Mouse (Mus musculus) urinary bladder, postnatal 14 days (tissue): ENCODE measurements around the gene Lrrfip1.

Source experiments
- DNase-seq: peaks from one replicate; pipeline ENCODE4 v3.0.0; 2021; ENCODE audit warnings: low spot score

The Lrrfip1 gene

DNA sequence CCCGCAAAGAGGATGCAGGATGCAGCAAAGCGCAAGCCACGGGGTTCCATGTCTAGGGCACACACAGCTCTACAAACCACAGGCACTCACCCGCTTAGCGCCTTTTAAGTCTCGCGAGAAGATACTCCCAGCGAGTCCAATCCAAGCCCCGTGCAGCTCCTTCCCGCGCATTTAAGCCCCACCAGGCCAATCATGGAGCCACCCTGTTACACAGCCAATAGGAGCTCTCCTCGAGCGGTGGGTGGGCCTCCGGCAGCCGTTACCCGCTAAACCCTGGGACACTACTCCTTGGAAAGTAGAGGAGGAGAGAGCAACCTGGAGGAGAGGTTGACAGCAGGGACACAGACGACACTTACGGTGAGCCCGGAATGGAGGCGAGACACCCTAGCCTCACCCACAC lies 146.3 kb downstream of the Lrrfip1 start, which contains the start of gene Rbm44:
TSS of gene Rbm44 (plus strand) at position 277 of the 400 bp plus-strand sequence.
- DNase-seq, result no peak

DNA sequence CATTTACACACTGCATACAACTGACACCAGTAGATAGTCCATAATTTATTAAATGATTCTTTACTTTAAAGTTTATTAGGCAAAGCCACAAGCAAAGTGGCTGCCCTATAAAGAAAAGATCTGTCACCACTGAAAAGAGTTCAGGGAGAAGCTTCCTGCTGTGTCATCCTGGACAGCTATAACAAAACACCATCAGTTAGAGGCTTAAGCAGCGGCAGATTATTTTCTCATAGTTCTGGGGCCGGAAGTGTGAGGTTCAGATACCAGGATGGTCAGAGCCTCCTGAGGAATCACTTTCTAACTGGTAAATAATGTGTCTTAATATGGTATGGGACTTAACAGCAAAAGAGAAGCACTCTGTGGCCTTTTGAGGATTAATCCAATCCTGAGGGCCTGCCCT lies 153.0 kb downstream of the Lrrfip1 start:
- DNase-seq, result no peak

DNA sequence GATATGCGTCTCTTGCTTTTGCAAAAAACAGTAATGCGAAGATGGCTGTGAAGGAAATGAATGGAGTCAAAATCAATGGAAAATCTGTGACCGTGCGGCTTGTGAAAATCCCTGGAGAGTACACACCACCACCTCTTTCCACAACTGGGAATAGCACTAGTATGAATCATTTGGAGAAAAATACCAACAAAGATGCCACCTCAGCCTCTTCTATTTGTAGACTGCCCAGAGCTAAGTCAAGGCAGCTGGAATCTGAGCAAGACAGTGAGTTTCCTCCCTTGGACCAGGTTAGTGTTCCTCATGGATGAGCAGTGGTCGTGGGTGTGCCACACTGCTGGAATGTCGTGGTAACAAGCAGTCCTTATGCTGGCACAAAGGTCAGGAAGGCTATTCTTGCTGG lies 168.3 kb downstream of the Lrrfip1 start:
- no peak for DNase-seq

DNA sequence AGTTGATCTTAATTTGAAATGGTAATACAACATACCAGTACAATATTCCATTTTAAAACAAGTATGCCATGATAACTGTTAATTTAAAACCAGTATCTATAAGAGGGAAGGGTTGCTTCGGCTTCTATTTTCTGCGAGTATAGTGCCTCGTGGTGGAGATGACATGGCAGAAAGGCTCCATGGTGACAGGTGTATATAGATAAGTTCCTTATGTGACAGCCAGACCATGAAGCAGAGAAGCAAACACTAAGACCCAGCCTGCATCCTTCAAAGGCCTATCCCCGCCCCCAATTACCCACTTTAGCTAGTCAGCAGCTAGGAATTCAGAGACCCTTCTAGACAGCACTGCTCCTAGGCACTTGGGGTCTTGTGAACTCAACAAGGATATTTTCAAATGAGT lies 170.6 kb downstream of the Lrrfip1 start:
- no peak for DNase-seq

DNA sequence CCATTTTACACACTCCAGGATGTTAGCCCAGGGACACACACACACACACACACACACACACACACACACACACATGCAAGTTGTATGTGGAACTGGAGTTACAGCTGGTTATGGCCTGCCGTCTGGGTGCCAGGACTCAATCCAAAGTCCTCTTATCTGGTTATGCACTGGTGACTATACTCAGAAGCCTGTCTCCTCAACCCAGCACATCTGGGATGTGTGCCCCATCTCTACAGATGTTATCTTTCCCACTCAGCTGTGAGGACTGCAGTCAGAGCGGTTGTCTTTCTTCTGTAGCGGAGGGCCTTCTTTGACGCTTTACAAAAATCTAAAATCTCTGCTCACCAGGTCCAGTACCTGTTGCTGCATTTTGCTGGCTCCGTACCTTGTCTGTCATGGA lies 176.3 kb downstream of the Lrrfip1 start:
- no peak for DNase-seq

DNA sequence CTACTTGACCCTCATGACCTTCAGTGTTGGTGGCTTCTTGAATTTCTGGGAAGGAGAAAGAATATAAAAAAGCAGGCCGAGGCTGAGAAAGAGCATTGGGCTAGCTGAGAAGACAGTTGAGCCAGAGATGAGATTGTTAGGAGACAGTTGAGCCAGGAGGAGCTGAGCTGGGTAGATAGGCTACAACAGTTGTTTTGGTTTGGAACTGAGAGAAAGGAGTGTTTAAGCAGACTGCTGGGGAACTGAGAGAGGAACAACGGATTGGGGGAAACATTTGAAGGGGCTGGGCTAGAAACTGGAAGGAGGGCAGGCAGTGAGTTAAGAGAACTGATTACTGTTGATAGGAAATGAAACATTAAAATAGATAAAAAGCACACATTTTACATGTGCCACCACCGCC lies 177.5 kb downstream of the Lrrfip1 start:
- no peak for DNase-seq

DNA sequence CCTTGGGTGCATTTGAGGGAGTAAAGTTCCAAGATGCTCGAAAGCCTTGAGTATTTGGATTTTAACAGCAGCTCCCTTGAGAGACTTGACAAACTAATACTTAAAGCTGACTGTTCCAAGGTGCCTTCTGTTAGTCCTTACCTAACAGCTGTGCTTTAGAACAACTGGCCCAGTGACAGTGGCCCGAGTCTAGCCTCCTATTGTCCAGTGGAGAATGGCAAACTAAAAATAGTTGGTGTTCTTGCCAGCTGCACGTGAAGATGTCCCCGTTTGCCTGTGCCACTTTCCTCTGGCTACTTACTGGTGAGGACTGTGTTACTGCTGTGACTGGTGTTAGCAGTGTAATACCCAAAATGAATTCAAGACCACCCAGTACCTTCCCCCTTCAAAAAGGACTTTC lies 178.3 kb downstream of the Lrrfip1 start:
- no peak for DNase-seq
